Mouse (Mus musculus): ENCODE data around the gene Jade1.

Jade1 gene

DNA sequence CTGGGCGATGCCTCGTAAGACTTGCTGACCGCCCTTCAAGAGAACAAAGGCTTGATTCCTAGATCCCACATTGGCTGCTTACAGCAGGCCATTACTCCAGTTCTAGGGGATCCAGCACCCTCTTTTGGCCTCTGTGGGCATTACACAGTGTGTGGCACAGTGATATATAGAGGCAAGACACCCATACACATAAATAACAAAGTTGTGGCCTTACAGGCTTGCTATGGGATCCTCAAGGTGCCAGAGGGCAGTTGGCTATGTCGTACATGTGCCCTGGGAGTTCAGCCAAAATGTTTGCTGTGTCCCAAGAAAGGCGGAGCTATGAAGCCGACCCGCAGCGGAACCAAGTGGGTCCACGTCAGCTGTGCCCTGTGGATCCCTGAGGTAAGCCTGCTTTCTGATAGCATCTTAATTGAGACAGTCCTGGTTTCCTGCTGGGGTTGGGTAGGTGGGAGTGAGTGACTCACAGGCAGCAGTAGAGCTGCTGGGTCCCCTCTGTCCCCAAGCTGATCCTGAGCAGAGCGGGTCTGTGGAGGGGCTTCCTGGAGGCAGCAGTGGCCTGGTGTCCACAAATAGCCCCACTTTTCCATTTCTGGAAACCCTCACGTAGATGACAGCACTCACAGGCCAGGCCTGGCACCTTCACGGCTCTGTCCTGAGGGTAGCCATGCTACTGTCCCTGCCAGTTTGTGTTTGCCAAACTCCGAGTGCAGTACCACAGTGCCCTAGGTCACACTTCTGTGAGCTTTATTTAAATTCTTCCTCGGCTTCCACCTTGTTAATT, 44.5 kb downstream of the Jade1 start:
- peak; percentile 36 for DNase-seq (ENCODE audit: low spot score)

DNA sequence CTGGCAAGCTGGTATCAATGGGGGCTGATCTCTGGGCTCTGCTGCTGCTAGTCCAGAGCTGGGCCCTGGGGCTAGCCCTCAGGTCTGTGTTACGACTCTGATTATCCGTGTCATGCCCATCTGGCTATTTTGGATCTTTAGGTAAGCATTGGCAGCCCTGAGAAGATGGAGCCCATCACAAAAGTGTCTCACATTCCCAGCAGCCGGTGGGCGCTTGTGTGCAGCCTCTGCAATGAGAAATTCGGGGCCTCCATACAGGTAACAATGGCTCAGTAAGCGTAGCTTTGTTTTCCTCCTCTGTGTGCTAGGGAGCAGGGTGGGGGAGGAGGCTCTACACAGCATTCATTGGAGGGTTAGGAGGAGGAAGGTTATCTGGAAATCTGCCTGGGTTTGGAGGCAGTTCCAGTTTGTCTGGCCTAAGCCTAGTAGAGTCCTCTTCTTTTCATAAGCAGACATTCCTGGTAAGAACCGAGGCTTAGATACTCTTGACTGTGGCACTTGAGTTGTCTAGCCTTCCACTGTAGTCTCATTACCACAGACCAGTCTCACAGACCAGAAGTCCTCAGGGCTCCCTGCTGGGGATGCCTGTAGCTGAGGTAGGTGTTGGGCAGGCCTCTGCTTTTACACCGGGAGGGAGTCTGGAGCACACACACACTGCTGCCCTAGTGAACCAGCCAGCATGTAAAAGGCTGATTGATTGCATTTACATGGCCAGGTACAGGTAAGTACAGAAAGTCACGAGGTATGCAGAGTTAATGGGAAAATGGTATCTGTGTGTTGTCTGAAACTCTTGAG, 45.9 kb downstream of the Jade1 start:
- no peak for DNase-seq (ENCODE audit: low spot score)

DNA sequence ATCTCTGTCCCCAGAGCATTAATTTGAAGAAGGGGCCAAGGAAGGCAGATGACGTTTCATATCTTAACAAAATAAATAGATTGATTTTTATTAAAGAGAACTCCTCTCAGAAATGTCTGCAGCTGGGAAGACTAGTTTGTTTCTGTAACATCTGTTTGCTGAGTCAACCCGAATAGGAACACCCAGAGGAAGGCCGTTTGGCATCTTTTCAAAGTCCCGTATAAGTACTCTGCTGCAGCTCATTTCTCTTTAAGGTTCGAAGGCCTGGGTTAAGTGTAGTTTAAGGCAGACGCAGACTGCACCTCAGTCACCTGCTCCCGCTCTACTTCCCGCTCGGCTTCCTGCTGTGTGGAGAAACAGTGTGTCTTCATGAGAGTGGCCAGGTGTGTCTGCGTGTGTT, 47.4 kb downstream of the Jade1 start:
- DNase-seq (ENCODE audit: low spot score), result no peak

DNA sequence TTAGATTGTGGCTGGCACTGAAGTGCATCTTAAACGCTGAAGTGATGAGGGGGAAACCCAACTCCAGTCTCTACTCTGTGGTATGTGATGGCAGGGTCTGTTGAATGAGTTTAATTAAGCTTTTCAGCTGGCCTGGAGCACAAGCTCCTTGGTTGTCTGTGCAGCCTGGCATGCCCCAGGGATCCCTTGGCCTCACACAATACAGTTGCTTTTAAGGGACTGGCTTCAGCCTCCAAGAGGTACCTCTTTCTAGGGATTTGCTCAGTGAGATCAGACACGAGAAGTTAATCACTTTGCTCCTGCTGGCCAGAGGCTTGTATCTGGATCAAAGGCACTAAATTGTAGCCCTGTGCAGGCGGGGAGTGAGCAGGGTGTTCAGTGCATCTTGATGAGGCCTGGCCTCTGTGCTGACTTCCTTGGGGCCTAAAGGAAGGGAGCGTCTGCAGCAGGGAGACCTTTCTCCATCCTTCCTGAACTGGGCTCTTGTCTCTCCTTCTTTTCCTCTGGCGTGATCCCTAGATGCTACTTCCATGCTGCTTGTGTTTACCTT, 48.0 kb downstream of the Jade1 start:
- no peak for DNase-seq (ENCODE audit: low spot score)

DNA sequence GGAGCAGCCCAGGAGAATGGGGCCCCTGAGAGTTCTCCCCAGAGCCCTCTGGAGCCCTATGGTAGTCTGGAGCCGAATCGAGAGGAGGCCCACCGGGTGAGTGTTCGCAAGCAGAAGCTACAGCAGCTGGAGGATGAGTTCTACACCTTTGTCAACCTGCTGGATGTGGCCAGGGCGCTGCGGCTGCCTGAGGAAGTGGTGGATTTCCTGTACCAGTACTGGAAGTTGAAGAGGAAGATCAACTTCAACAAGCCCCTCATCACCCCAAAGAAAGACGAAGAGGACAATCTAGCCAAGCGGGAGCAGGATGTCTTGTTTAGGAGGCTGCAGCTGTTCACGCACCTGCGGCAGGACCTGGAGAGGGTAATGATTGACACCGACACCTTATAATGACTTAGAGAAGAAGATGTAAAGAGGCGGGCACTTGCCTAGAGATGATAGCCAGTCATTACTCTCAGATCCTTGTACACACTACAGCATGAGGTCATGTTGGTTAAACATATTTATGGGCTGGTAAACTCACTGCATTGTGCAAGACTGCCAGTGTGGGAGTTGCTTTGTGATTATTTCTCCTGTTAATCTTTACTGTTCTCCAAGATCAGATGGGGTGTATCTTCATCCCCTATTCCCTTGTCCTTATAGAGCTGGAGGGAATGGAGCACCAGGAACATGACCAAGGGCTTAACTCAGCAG, 49.2 kb downstream of the Jade1 start:
- DNase-seq (ENCODE audit: low spot score), result no peak

DNA sequence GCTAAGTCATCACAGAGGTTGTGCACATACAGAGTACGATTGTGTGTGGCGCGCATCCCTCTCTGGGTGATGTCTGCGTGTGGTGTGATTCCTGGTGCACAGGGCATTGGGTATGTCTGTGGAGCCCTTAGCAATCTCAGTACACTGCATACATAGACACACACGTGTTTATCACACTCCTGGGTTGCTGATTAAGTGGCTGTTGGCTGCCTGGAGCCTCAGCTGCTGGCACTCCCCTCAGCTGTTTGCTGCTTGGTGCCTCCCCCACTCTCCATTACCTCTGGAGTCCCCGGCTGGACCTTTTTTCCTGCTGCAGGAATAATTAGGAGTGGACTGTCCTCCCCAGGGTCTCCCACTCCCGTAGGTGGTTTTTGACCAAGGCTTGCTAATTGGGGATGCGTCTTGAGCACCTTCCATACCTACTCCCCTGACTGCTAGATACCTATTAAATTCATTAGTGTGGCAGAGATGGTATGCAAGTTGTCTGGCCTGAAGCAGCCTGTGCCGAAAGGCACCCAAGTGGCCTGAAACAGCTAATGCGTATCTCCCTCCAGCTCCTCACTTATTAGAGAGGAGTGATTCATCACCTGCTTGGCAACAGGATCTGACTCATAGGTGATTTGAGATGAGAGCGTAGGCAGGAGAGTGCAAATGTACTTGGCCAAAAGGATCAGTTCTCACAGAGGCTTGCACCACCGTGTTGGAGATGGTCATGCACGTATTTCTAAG, 50.2 kb downstream of the Jade1 start:
- no peak for DNase-seq (ENCODE audit: low spot score)

DNA sequence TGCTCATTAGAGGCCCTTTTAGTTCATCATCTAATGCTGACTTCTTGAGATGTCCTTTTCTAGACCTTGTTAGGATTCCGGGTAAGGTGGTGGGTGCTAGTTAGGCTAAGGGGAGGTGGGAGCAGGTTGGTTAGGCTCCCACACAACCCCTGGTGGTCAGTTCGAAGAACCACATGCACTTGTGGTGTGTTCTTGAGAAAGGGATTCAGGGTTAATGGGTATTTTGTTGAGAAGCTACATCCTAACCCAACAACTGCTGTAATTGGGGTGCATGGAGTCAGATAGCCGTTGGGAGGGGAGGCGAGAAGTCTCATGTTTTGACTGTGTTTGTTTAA, 50.8 kb downstream of the Jade1 start:
- DNase-seq (ENCODE audit: low spot score), result no peak

DNA sequence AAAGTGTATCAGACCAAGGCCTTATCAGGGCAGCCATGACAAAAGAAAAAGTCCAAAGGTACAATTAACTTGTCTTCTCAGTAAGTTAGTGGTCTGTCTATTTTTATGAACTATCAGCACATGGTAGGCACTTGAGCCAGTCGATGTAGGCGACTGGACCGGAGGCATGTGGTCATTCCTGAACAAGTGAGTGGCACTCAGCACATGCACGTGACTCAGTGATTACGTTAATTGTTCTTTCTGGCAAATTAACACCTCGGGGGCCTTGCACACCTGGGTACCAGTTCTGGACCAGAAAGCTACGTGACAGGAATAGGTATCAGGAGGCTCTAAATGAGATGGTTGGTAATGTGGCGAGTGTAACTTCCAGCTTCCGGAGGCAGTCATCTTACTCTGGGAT, 51.5 kb downstream of the Jade1 start:
- DNase-seq (ENCODE audit: low spot score), result no peak

DNA sequence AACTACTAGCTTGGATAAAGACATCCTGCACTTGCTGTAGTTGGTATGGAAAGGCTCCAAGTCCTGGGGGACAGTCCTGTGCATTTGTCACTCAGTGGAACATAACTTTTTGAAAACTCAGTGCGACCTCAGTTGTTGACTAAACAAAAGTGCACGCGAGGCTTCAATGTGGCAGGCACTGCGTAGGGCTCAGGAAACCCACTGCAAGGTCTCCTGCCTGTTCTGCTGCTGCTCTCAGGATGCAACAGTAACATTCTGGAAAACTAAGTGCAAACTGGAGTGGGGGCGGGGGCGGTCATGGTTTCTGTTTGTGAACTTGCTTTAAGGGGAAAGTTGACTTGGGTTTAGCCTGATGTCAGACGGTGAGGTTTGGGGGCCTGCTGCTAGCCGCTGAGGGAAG, 51.9 kb downstream of the Jade1 start:
- no peak for DNase-seq (ENCODE audit: low spot score)

DNA sequence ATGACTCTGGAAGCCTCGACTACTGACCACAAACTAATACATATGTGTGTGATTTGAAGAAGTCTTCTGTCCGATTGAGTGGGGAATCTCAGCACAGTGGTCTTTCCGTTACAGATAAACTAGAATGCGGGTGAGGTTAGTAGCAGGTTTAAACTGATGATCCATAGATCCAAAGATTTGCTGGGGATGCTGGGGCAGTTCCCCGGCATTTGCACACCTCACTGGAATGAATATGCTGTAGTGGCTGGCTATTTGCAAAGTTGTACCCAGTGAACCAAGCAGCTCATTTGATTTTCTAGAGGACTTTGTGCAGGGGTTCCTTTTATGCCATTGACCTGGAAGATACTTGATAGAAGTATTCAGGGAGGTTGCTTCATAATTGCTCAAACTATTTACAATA, 53.5 kb downstream of the Jade1 start:
- no peak for DNase-seq (ENCODE audit: low spot score)

DNA sequence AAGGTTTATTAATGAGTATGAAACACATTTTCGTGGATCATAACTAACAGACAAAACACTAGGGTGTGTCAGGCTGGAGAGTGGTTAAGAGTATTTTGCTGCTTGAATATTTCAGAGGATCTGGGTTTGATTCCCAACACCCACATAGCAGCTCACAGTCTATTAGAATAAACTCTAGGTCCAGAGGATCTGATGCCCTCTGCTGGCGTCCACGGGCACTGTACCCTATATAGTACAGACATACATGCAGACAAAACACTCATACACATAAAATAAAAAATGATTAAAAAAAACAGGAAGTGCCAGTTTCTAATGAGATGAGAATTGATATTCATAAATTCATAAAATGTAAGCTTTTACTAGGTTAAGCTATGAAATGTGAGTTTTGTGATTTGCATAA, 56.7 kb downstream of the Jade1 start:
- DNase-seq (ENCODE audit: low spot score), result no peak

DNA sequence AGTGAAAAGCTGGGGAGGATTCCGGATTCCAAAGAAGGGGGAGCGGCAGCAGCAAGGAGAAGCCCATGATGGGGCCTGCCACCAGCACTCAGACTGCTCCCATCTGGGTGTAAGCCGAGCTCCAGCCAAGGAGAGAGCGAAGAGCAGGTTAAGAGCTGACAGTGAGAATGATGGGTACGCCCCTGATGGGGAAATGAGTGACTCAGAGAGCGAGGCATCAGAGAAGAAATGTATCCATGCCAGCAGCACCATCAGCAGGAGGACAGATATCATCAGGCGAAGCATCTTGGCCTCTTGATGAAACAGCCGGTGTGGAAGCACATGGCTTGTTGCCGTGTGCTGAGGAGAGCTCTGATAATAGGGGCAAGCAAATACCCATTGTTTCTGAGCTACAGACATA, 58.2 kb downstream of the Jade1 start:
- no peak for DNase-seq (ENCODE audit: low spot score)

DNA sequence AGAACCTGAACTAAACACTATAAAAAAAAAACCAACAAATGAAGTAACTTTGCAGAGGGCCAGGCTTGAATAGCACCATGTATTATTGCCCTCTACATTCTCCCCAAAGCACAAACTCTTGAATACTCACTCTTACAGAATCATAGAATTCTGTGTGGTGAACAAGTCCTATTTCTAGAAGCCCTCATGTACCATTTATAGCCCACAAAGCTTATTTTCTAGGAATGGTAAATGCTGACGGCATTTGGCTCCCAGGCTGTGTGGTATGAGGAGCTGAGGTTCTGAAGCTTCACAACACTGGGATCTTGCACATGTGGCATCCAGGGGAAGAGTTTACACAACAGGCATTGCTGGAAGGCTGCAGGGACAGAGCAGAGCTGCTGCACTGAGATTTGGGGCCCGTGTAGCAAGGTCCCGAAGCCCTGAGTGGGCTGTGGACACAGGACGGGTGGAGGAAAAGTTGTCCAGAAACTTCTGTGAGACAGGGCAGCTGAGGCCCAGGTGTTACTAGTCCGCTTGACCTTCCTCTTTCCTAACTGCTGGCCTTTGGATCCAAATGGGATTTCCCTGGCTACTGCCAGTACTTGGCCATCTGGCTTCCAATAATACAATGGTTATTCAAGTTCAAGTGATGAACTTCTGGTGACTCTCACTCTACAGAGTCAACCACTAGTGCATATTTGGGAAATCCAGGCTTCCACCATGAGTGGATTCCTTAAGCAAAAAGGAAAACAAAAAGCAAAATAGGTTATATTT, 58.9 kb downstream of the Jade1 start:
- no peak for DNase-seq (ENCODE audit: low spot score)

DNA sequence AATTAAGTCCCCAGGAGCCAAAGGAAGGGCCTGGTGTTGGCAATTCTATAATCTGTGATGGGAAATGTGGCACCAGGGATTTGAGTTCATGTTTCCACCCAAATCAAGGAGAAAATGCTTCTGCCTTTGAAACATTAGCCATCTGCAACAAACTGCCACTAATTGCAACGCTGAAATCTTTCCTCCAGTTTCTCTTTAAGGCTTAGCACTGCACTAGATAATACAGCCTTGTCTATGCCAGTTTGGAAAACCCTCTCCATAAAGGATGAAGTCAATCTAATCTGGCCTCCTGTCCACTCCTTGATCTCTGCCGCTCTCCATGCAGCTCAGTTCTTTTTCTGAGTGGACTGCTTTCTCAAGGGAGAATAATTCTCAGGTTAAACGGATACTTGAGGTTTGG, 62.5 kb downstream of the Jade1 start:
- DNase-seq (ENCODE audit: low spot score), result no peak

DNA sequence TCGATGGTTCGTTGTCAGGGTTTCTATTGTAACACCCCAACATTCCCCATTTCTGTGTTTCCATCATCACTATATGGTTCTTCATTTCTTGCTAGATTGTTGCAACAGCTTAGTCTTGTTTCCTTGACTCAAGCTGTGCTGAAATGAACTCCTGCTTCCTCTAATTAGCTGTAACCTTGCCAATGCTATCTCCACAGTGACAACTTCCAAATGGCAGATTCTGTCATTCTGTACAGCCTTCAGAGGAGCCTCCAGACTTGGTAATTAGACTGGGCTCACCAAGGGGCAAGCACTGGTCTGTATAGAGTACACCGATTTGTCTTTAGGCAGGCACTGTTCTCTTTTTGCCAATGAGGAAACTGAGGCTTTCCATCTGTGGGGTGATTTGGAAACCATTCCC, 63.0 kb downstream of the Jade1 start:
- no peak for DNase-seq (ENCODE audit: low spot score)

DNA sequence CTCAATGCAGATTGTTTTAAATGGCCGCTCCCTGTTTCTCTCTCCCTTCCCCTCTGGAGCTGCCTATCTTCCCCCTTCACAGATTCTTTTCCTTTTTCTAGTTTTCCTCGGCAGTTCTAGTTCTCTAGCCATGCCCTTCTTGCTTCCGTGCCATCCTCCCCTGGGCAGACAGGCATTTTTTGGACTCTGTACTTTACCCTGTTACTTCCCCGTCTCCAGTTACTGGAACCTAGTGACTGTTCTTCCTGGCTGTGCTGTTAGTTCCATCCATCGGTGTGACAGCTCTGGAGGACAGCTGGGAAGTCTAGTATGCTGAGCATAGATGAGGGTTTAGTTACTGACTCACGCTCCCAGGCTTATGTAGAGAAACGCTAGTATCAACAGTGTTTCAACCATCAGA, 65.4 kb downstream of the Jade1 start:
- no peak for DNase-seq (ENCODE audit: low spot score)

DNA sequence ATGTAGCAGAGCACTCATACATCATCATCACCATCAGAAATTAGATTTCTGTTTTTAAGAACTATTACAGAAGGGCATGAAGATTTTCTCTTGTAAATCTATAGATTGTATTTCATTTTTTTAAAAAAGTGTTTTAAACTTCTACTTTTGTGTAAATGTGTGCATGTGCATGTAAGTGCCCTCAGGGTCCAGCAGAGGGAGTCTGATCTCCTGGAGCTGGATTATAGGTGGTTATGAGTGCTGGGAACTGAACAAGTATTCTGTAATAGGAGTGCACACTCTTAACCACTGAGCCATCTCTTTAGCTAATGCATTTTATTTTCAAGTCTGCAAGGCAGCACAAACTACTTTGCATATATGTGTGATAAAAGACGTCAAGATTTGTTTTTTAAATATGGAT, 100.1 kb downstream of the Jade1 start:
- no peak for DNase-seq (ENCODE audit: low spot score)

Measured in urinary bladder, postnatal 25 days (tissue).